Mouse (Mus musculus): ENCODE results near the gene Grin3b.

Gene Grin3b

DNA sequence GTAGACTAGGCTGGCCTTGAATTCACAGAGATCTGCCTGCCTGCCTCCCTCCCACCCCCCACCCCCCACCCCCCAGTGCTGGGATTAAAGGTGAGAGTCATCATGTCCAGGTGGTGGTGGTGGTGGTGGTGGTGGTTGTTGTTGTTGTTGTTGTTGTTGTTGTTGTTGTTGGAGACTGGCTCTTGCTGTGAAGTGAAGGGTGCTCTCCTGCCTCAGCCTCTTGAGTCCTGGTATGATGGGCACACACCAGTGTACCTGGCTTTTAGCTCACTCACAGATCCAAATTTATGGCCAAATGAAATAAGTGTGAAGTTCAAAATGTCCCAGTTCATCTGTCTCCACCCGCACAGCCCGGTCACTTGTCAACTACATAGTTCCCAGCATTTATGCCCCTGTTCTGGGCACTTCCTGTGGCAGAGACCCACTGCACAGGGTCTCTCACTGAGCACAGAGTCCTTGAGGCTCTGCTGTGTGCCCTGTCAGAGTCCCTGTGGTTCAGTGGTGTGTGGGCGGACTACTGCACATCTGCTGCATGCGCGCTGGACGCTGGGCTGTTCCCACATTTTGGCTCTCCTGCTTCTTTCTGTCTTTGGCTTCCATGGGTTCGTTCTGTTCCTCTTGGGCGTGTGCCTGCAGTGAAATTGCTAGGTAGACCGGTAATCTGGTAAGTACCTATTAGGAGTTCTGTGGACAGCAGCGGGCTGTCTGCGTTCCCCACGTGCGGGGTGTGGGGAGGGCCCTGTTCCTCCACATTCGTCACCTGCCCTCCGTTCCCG lies 35.5 kb upstream of the Grin3b start:
- intact Hi-C loops (cut with DNase I), result no loop called here

GRCm38 (mm10) chr10:79936284-79936910 lies 34.1 kb upstream of the Grin3b start:
- intact Hi-C loops (cut with DNase I), result no loop called here

DNA sequence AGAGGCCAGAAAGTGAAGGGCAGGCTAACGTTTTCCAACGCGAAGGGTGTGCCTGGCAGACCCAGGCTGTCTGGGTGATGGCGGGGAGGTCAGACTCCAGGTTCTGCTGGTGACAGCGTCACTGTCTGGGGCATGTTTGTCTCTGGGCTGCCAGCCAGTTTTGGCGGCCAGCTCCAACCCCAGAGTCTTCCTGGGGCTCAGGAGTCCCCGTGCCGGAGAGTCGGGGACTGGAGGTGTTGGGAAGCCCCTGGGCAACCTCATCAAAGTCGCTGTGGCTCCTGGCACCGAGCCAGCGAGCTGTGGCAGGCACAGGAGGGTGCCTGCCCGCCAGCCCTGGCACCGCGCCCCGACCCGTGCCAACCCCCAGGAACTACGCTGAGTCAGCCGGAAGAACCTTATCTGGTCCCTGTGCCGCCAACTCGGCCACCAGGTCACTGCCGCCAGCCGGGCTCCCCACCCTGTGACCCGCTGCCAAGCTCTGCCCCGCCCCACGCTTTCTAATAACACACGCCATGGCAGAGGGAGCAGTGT lies 33.5 kb upstream of the Grin3b start:
- intact Hi-C loops (cut with DNase I), result no loop called here

DNA sequence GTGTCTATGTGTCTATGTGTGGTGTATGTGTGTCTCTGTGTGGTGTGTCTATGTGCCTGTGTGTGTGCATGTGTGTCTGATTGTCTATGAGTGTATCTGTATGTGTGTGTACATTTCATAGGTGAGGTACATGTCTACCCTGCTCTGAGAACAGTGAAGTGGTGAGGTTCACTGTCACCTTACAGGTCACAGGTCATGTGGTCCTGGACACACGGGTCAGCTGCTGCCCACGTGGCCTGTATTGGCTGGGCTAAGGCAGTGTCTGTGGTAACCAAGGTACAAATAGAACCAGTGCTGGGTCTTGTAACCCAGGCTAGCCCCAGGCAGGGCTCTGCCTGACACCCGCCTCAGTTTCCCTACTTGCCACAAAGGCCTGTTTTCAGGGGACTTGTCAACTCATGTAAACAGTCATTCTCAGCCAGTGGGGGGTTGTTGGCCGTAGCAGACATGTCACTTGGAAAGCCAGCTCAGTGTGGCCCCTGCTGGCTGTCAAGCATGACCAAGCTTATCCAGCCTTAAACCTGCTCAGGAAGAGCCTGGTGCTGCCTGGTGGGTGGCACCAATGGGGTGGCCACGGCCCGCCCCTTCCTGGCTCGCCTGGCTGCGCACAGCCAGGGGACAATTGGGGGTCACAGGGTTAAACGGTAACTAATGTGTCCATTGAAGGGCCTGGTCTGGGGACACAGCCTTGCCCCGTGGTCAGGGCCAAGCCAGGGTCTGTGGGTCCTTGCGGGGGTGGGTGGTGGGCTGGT lies 32.6 kb upstream of the Grin3b start:
- intact Hi-C loops (cut with DNase I), result no loop called here

DNA sequence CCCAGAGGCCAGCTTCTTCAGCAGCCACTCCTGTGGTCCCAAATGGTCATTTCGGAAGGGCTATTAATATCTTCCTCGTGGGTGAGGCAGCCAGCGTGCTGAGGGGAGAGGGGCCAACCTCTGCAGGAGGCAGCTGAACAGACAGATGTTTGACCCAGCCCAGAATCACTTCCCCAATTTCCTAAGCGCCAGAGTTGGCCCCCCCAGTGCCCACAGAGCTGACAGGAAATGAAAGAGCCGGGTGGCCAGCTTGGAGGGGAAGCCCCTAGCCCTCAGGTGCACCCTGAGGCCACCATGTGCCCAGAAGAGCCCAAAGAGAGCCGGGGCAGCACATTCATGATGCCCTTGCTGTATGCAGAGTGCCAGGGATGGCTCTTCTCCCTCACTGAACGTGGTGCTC lies 29.8 kb upstream of the Grin3b start:
- intact Hi-C loops (cut with DNase I), result no loop called here

GRCm38 (mm10) chr10:79942988-79943387 lies 27.5 kb upstream of the Grin3b start:
- intact Hi-C loops (cut with DNase I), result no loop called here

GRCm38 (mm10) chr10:79943471-79943901 lies 27.0 kb upstream of the Grin3b start:
- intact Hi-C loops (cut with DNase I), result no loop called here

GRCm38 (mm10) chr10:79945507-79946234 lies 24.8 kb upstream of the Grin3b start:
- intact Hi-C loops (cut with DNase I), result no loop called here

- intact Hi-C loops (cut with DNase I), result no loop called here
Observed at GRCm38 (mm10) chr10:79946752-79947322, 23.7 kb upstream of the Grin3b start.

GRCm38 (mm10) chr10:79947502-79947901 lies 23.0 kb upstream of the Grin3b start:
- intact Hi-C loops (cut with DNase I), result no loop called here

DNA sequence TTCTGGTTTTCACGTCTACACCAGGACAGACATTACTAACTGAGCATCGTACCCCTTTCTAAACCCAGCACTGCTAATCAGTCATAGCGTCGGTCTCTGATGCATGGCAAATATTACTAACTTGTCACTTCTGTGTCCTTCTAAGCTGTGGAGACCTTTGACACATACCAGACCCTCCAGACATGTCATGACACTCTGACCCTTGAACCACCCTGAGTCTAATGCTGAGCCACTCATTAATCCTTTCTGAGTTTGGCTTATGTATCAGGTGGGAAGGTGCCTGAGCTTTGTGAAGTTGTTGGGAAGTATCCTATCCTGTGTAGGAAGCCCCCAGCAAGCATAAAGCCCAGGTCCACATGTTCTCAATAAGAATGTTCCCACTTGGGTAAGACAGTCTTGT lies 20.6 kb upstream of the Grin3b start:
- intact Hi-C loops (cut with DNase I), result no loop called here

DNA sequence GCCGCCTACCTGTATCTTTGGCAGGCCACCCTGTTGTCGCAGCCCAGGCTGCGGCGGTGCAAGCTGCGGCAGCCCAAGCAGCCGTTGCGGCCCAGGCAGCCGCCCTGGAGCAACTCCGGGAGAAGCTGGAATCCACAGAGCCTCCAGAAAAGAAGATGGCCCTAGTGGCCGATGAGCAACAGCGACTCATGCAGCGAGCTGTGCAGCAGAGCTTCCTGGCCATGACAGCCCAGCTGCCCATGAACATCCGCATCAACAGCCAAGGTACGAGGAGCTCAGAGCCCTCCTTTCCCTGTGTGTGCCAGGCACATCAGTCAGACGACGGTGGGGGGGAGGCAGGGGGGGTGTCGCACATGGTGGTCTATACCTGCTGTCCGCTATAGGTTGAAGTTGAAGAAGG lies 19.9 kb upstream of the Grin3b start:
- intact Hi-C loops (cut with DNase I), result no loop called here

GRCm38 (mm10) chr10:79953946-79954345 lies 16.6 kb upstream of the Grin3b start:
- intact Hi-C loops (cut with DNase I), result loop anchor here (1.0 kb wide), 1 partner anchor 29 kb away; no protein-coding TSS in a partner anchor

- intact Hi-C loops (cut with DNase I), result loop anchor here (5.0 kb wide), 2 partner anchors 63 to 123 kb away; partner anchors contain the start of gene Cfd
Observed at GRCm38 (mm10) chr10:79955691-79956090, 14.8 kb upstream of the Grin3b start.

GRCm38 (mm10) chr10:79956643-79957154 lies 13.8 kb upstream of the Grin3b start:
- intact Hi-C loops (cut with DNase I), result loop anchor here (5.0 kb wide), 2 partner anchors 64 to 124 kb away; partner anchors contain the start of gene Cfd

- intact Hi-C loops (cut with DNase I), result loop anchor here (1.0 to 5.0 kb wide), 3 partner anchors 33 to 126 kb away; partner anchors contain the start of gene Cfd
Observed at GRCm38 (mm10) chr10:79958140-79958816, 12.2 kb upstream of the Grin3b start.

DNA sequence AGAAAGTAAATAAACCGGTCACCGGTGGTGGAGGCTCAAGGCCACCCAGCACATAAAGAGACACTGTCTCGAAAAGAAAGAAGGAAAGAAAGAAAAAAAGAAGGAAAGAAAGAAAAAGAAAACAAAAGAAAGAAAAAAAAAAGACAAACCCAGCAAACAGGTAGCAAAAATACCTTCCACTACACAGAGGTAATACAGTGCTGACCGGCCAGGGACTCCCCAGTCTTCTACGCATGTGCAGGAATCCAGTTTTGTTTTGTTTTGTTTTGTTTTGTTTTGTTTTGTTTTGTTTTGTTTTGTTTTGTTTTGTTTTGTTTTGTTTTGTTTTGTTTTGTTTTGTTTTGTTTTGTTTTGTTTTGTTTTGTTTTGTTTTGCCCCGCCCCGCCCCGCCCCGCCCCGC lies 11.1 kb upstream of the Grin3b start:
- intact Hi-C loops (cut with DNase I), result loop anchor here (5.0 kb wide), 2 partner anchors 67 to 127 kb away; partner anchors contain the start of gene Cfd

GRCm38 (mm10) chr10:79959847-79960601 lies 10.5 kb upstream of the Grin3b start, which contains the start of gene Wdr18:
Wdr18 (plus strand) TSS chr10:79960152.
- intact Hi-C loops (cut with DNase I), result loop anchor here (5.0 kb wide), 3 partner anchors 68 to 177 kb away; partner anchors contain the start of genes Atp5d and Cfd

All from adrenal gland (tissue).